Mouse (Mus musculus): Measurements from ENCODE around the gene Stim1.
"Not testable (repeated sequence)": the region's sequence is repeated elsewhere in the genome, so short reads cannot be mapped to it uniquely, and the experiment has no call there.

DNA sequence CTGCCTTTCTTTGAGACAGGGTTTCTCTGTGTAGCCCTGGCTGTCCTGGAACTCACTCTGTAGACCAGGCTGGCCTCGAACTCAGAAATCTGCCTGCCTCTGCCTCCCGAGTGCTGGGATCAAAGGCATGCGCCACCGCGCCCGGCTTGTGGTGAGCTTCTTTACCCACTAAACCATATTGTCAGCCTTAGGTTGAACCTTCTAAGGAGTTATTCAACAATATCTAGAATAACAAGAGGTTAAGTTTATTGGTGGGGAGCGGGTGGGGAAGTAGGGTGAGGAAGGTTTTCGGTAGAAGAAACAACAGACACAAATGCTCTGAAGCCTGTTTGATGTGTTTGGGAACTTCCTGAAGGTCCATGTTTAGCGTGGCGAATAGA lies 1.6 kb upstream of the Stim1 start:
- not testable (repeated sequence) for TF ChIP-seq CTCF (IDR thresholded peaks at IDR 0.05; ENCODE audit: low read depth, low read length); POLR2A (IDR thresholded peaks at IDR 0.05; ENCODE audit: extremely low read depth, insufficient read depth, low read length)
